In genomic region chr8:89310696-89311214, GRCm38 (mm10) we compare ENCODE assay signal across 20 mouse cellular contexts.
A peak's percentile ranks its signal among the peaks of the same experiment; 100 is the strongest.
DNase-seq lines count a peak whose midpoint lies in the region; ATAC-seq lines count a peak whose summit lies in the region.
"Had no signal": no experiment of that assay in that cellular context is flagged by ENCODE, and none has a peak within 500 bp of the region (broad histone marks: within the 10 kb centered on the region; RNA-seq: fewer than 3 reads in every experiment).

No protein-coding gene starts in this region.

- ATAC-seq in limb, embryonic 12.5 days (ENCODE audit: insufficient number of reproducible peaks, insufficient read depth, low FRiP score, low TSS enrichment, low read depth), result no peak
- ATAC-seq in forebrain, embryonic 13.5 days, result peak; percentile 70; the same call in 1 of the 2 replicates
- peak; percentile 41; the same call in 1 of the 2 replicates for ATAC-seq in neural tube, embryonic 14.5 days (ENCODE audit: low read depth)
- ATAC-seq: CD4-positive, CD25-positive, alpha-beta regulatory T cell, adult 4 months; inflammation-experienced regulatory T-cells, adult 6 months; lung, postnatal 0 days; Patski had no signal

- H3K4me2 ChIP-seq in limb, embryonic 12.5 days, result no peak overlapping the region
- H3K4me2 ChIP-seq in forebrain, embryonic 13.5 days, result peak overlapping the region; percentile 13
- H3K4me2 ChIP-seq in neural tube, embryonic 14.5 days (ENCODE audit: low read depth, low read length), result no peak overlapping the region
- H3K4me2 ChIP-seq: embryonic facial prominence, embryonic 12.5 days; heart, embryonic 15.5 days had no signal

- H3K4me1 ChIP-seq in limb, embryonic 12.5 days (replicated peaks), result peaks cover 18% of the 10 kb centered on the region; the same call in 1 of the 2 replicates
- peaks cover 33% of the 10 kb centered on the region for H3K4me1 ChIP-seq in limb, embryonic 10.5 days
- H3K4me1 ChIP-seq in forebrain, embryonic 13.5 days, result peaks cover 65% of the 10 kb centered on the region
- H3K4me1 ChIP-seq in neural tube, embryonic 14.5 days (ENCODE audit: control insufficient read depth, insufficient read depth, low read length), result peaks cover 10% of the 10 kb centered on the region; the same call in 1 of the 2 replicates
- H3K4me1 ChIP-seq: heart, embryonic 15.5 days had no signal

- DNase-seq in heart, adult 11 months, result peak; percentile 23
- no peak for DNase-seq in heart, postnatal 4 days
- no peak for DNase-seq in limb, embryonic 10.5 days (ENCODE audit: low spot score)
- DNase-seq in left cerebral cortex, postnatal 10 days (ENCODE audit: extremely low spot score in 1 of 2, low spot score in 2 of 2), result no peak
- DNase-seq: adrenal gland, adult 8-10 months; cerebellum, adult 9-11 months; gastrocnemius, postnatal 25 days; layer of hippocampus, postnatal 36 days; liver had no signal

- H3K9me3 ChIP-seq in limb, embryonic 12.5 days, result no peaks in the 10 kb centered on the region
- H3K9me3 ChIP-seq in limb, embryonic 10.5 days (replicated peaks), result no peaks in the 10 kb centered on the region
- H3K9me3 ChIP-seq in forebrain, embryonic 13.5 days (replicated peaks), result no peaks in the 10 kb centered on the region
- H3K9me3 ChIP-seq in neural tube, embryonic 14.5 days (ENCODE audit: control insufficient read depth, low read length), result no peaks in the 10 kb centered on the region
- H3K9me3 ChIP-seq: embryonic facial prominence, embryonic 12.5 days; heart, embryonic 15.5 days had no signal

- intact Hi-C loops in left cerebral cortex, postnatal 10 days (cut with DNase I), result loop anchor here (10.0 kb wide), 1 partner anchor 254 kb away; no protein-coding TSS in a partner anchor

- peak overlapping the region; percentile 17; the same call in 1 of the 2 replicates for H3K27ac ChIP-seq in limb, embryonic 12.5 days
- H3K27ac ChIP-seq in limb, embryonic 10.5 days, result no peak overlapping the region
- H3K27ac ChIP-seq in forebrain, embryonic 13.5 days, result peak overlapping the region; percentile 37
- no peak overlapping the region for H3K27ac ChIP-seq in neural tube, embryonic 14.5 days (ENCODE audit: low read depth, low read length)
- H3K27ac ChIP-seq: embryonic facial prominence, embryonic 12.5 days; heart, embryonic 15.5 days; stomach, postnatal 0 days had no signal

- H3K9ac ChIP-seq in limb, embryonic 12.5 days (replicated peaks), result no peak overlapping the region
- H3K9ac ChIP-seq in forebrain, embryonic 13.5 days, result no peak overlapping the region
- no peak overlapping the region for H3K9ac ChIP-seq in neural tube, embryonic 14.5 days (replicated peaks; ENCODE audit: low read depth, low read length)
- H3K9ac ChIP-seq: embryonic facial prominence, embryonic 12.5 days; heart, embryonic 15.5 days had no signal

- H3K4me3 ChIP-seq in limb, embryonic 12.5 days (replicated peaks), result no peak overlapping the region
- H3K4me3 ChIP-seq in limb, embryonic 10.5 days, result no peak overlapping the region
- no peak overlapping the region for H3K4me3 ChIP-seq in forebrain, embryonic 13.5 days
- no peak overlapping the region for H3K4me3 ChIP-seq in neural tube, embryonic 14.5 days (ENCODE audit: low read depth, low read length)
- H3K4me3 ChIP-seq: embryonic facial prominence, embryonic 12.5 days; erythroblast, embryonic 14.5 days; heart, embryonic 15.5 days had no signal

- no peaks in the 10 kb centered on the region for H3K36me3 ChIP-seq in limb, embryonic 12.5 days
- H3K36me3 ChIP-seq in limb, embryonic 10.5 days, result no peaks in the 10 kb centered on the region
- H3K36me3 ChIP-seq in forebrain, embryonic 13.5 days (ENCODE audit: poor library complexity, severe bottlenecking), result no peaks in the 10 kb centered on the region
- no peaks in the 10 kb centered on the region for H3K36me3 ChIP-seq in neural tube, embryonic 14.5 days (ENCODE audit: control insufficient read depth, insufficient read depth, low read length)
- H3K36me3 ChIP-seq: embryonic facial prominence, embryonic 12.5 days; heart, embryonic 15.5 days had no signal

- WGBS in limb, embryonic 12.5 days, result 38% methylated on average over 5 of the region's 5 CpGs
- WGBS in limb, embryonic 10.5 days, result 46% methylated on average over 5 of the region's 5 CpGs
- WGBS in forebrain, embryonic 13.5 days, result 7% methylated on average over 5 of the region's 5 CpGs
- whole genome bisulfite sequencing in neural tube, embryonic 14.5 days, result 13% methylated on average over 5 of the region's 5 CpGs

- no peaks in the 10 kb centered on the region for H3K27me3 ChIP-seq in limb, embryonic 12.5 days
- peaks cover 9% of the 10 kb centered on the region; the same call in 1 of the 2 replicates for H3K27me3 ChIP-seq in limb, embryonic 10.5 days (ENCODE audit: low read depth, poor library complexity, severe bottlenecking)
- no peaks in the 10 kb centered on the region for H3K27me3 ChIP-seq in forebrain, embryonic 13.5 days
- no peaks in the 10 kb centered on the region; the same call in 1 of the 2 replicates for H3K27me3 ChIP-seq in neural tube, embryonic 14.5 days (ENCODE audit: control insufficient read depth, insufficient read depth, low read length)
- H3K27me3 ChIP-seq: embryonic facial prominence, embryonic 12.5 days; Patski had no signal

Comparison
In these comparisons a context has a peak if more than half of its experiments do, and no peak if none do; other contexts are left out.
1. H3K27ac ChIP-seq: peak in limb, embryonic 12.5 days (single experiment) and forebrain, embryonic 13.5 days (single experiment); none in limb, embryonic 10.5 days (single experiment) and neural tube, embryonic 14.5 days (single experiment).